Comparison of ENCODE assay signal across 19 mouse cellular contexts in genomic region chr16:90217926-90218325, GRCm38 (mm10). TPM values are rescaled to one million over a fixed set of nuclear protein-coding genes. Genes with fewer than 3 reads are reported as not detected.
DNase-seq lines count a peak whose midpoint lies in the region; ATAC-seq and TF ChIP-seq lines count a peak whose summit lies in the region.
"Had no signal": no experiment of that assay in that cellular context is flagged by ENCODE, and none has a peak within 500 bp of the region (broad histone marks: within the 10 kb centered on the region; RNA-seq: fewer than 3 reads in every experiment).

No protein-coding gene starts in this region.

- TF ChIP-seq EP300 in ES-Bruce4 (IDR thresholded peaks at IDR 0.05; ENCODE audit: insufficient read depth, low read depth, low read length) = no peak

- H3K4me3 ChIP-seq in kidney, adult 2 months (ENCODE audit: insufficient read depth, low read depth, low read length) = no peak overlapping the region
- H3K4me3 ChIP-seq in ES-Bruce4 (ENCODE audit: low read depth, low read length) = no peak overlapping the region
- no peak overlapping the region for H3K4me3 ChIP-seq in liver, embryonic 11.5 days (ENCODE audit: low read depth, low read length)
- H3K4me3 ChIP-seq: gastrocnemius, adult 2 months; heart, embryonic 10.5 days; neural tube, embryonic 13.5 days; stomach, embryonic 15.5 days had no signal

- no peak for ATAC-seq in liver, embryonic 11.5 days (replicated peaks; ENCODE audit: low FRiP score)
- ATAC-seq: forebrain, embryonic 14.5 days; hindbrain, postnatal 0 days had no signal

- TF ChIP-seq POLR2A in kidney, adult 2 months (IDR thresholded peaks at IDR 0.05; ENCODE audit: low read depth, low read length) = no peak
- TF ChIP-seq POLR2A in ES-Bruce4 (IDR thresholded peaks at IDR 0.05; ENCODE audit: insufficient read depth, low read length) = peak; percentile 14

- H3K27me3 ChIP-seq in kidney, adult 2 months (replicated peaks; ENCODE audit: control insufficient read depth, insufficient read depth, low read length) = no peaks in the 10 kb centered on the region
- H3K27me3 ChIP-seq in ES-Bruce4 (ENCODE audit: control insufficient read depth, insufficient read depth, low read length, poor library complexity, severe bottlenecking) = no peaks in the 10 kb centered on the region
- no peaks in the 10 kb centered on the region for H3K27me3 ChIP-seq in liver, embryonic 11.5 days (replicated peaks; ENCODE audit: control insufficient read depth, insufficient read depth, low read length)
- H3K27me3 ChIP-seq: neural tube, embryonic 13.5 days; stomach, embryonic 15.5 days had no signal

- peaks cover 14% of the 10 kb centered on the region for H3K4me1 ChIP-seq in kidney, adult 2 months (ENCODE audit: control insufficient read depth, insufficient read depth, low read length)
- H3K4me1 ChIP-seq in ES-Bruce4 (ENCODE audit: control insufficient read depth, insufficient read depth, low read length) = peaks cover 4% of the 10 kb centered on the region
- peaks cover 39% of the 10 kb centered on the region for H3K4me1 ChIP-seq in liver, embryonic 11.5 days (replicated peaks; ENCODE audit: control insufficient read depth, insufficient read depth, low read length)

- H3K4me2 ChIP-seq in liver, embryonic 11.5 days = no peak overlapping the region
- H3K4me2 ChIP-seq: neural tube, embryonic 13.5 days; stomach, embryonic 15.5 days had no signal

- WGBS in kidney, adult 2 months = 75% methylated on average over 4 of the region's 4 CpGs
- WGBS in liver, embryonic 11.5 days = 54% methylated on average over 4 of the region's 4 CpGs

- H3K27ac ChIP-seq in kidney, adult 2 months (ENCODE audit: insufficient read depth, low read depth, low read length) = peak overlapping the region; percentile 64
- peak overlapping the region; percentile 84 for H3K27ac ChIP-seq in ES-Bruce4 (ENCODE audit: insufficient read depth, low read length)
- H3K27ac ChIP-seq in liver, embryonic 11.5 days (ENCODE audit: low read depth, low read length) = peak overlapping the region; percentile 52
- H3K27ac ChIP-seq: gastrocnemius, adult 2 months; heart, embryonic 10.5 days; hindbrain, postnatal 0 days; neural tube, embryonic 13.5 days; stomach, embryonic 15.5 days had no signal

- no peaks in the 10 kb centered on the region for H3K9me3 ChIP-seq in ES-Bruce4 (replicated peaks; ENCODE audit: control insufficient read depth, insufficient read depth, low read length, poor library complexity, severe bottlenecking)
- H3K9me3 ChIP-seq in liver, embryonic 11.5 days (ENCODE audit: control insufficient read depth, low read length) = no peaks in the 10 kb centered on the region
- H3K9me3 ChIP-seq: heart, embryonic 10.5 days; neural tube, embryonic 13.5 days; stomach, embryonic 15.5 days had no signal

- H3K36me3 ChIP-seq in kidney, adult 2 months (ENCODE audit: control insufficient read depth, insufficient read depth, low read length) = no peaks in the 10 kb centered on the region
- peaks cover under 1% of the 10 kb centered on the region; the same call in 1 of the 2 replicates for H3K36me3 ChIP-seq in ES-Bruce4 (ENCODE audit: control insufficient read depth, insufficient read depth, low read length, poor library complexity, severe bottlenecking)
- H3K36me3 ChIP-seq in liver, embryonic 11.5 days (ENCODE audit: control insufficient read depth, insufficient read depth, low read length) = peaks cover 6% of the 10 kb centered on the region
- H3K36me3 ChIP-seq: heart, embryonic 10.5 days; neural tube, embryonic 13.5 days; stomach, embryonic 15.5 days had no signal

- DNase-seq in kidney, adult 2 months = no peak
- DNase-seq in kidney, postnatal 4 days = no peak
- DNase-seq in liver, embryonic 11.5 days (ENCODE audit: low spot score) = no peak
- DNase-seq in lung, postnatal 10 days = peak; percentile 27
- DNase-seq in urinary bladder, postnatal 14 days (ENCODE audit: low spot score) = no peak
- DNase-seq in cerebellum, adult 9-11 months = no peak
- DNase-seq in heart, postnatal 14 days = no peak
- DNase-seq: adrenal gland, postnatal 25 days; cerebellum, adult 9-10 months; gastrocnemius, adult 2 months; left cerebral cortex, postnatal 4 days; spleen, adult 18-20 months; thymus, postnatal 36 days had no signal

- 0 out of 2 replicates have a peak overlapping the region, but pooled peaks have one; percentile 35 for H3K9ac ChIP-seq in ES-Bruce4 (ENCODE audit: low read depth, poor library complexity, severe bottlenecking)
- H3K9ac ChIP-seq in liver, embryonic 11.5 days (ENCODE audit: low read depth, low read length) = no peak overlapping the region
- H3K9ac ChIP-seq: neural tube, embryonic 13.5 days; stomach, embryonic 15.5 days had no signal

- no peak for TF ChIP-seq CTCF in kidney, adult 2 months (conservative IDR thresholded peaks at IDR 0.05; ENCODE audit: insufficient read depth, insufficient read length, low read depth, low read length)
- TF ChIP-seq CTCF in ES-Bruce4 (IDR thresholded peaks at IDR 0.05; ENCODE audit: low read depth, low read length) = no peak

- intact Hi-C loops in heart, postnatal 14 days (cut with DNase I) = no loop called here

RNA-seq across cellular contexts. Expression of gene Sod1, which starts 2.6 kb away (rescaled TPM):
- 965 and 1,226 TPM in 2 replicates for polyA plus RNA-seq in kidney, adult 2 months (2012; rRNA removed)
- polyA plus RNA-seq in ES-Bruce4 (2011; ENCODE audit: insufficient read depth, insufficient read length, low read depth, missing spikeins) = 797 and 822 TPM in 2 replicates
- polyA plus RNA-seq in liver, embryonic 11.5 days (2014; fragmentation: Nextera tagmentation; extraction: Ambion mirVana) = 1,899 and 2,008 TPM in 2 replicates
- total RNA-seq in heart, postnatal 14 days (2021) = 100 to 1,000 TPM; 463 to 497 TPM
